Mouse (Mus musculus): Measurements from ENCODE around the gene Tent5b.

- TF ChIP-seq CTCF (IDR thresholded peaks at IDR 0.05; ENCODE audit: control insufficient read depth, insufficient read depth, insufficient replicate concordance, low read depth, low read length) = no peak
- TF ChIP-seq POLR2A (IDR thresholded peaks at IDR 0.05; ENCODE audit: control insufficient read depth, low read depth, low read length) = no peak
These were observed 1.6 kb downstream of the Tent5b start for GRCm38 (mm10) chr4:133481488-133481887.

All from testis, adult 2 months (tissue).